Mouse (Mus musculus) lung, embryonic 14.5 days (tissue): Measurements from ENCODE around the gene Trmt1. TPM values are rescaled to one million over a fixed set of nuclear protein-coding genes. Genes with fewer than 3 reads are reported as not detected.
A peak's percentile ranks its signal among the peaks of the same experiment; 100 is the strongest.

Experiments
- ATAC-seq: fragments of 200-750 bp; cut with Nextera tagmentation; 2 replicates; pipeline ENCODE4 v1.8.0; 2017; ENCODE audit warnings: mild to moderate bottlenecking, moderate TSS enrichment, moderate library complexity; ENCODE audit not compliant: insufficient read depth
- DNase-seq: peaks from one replicate; pipeline ENCODE4 v3.0.0-alpha.2; 2015
- H3K27ac ChIP-seq: fragments of 300-500 bp; sonication (generic); 2 replicates; pipeline ENCODE4 v1.5.1; 2014; ENCODE audit warnings: low read depth, mild to moderate bottlenecking, moderate library complexity
- H3K27me3 ChIP-seq: fragments of 300-500 bp; sonication (generic); 2 replicates; pipeline ENCODE4 v1.6.1; 2014; ENCODE audit warnings: low read length, control low read depth; ENCODE audit not compliant: insufficient read depth
- H3K36me3 ChIP-seq: fragments of 300-500 bp; sonication (generic); 2 replicates; pipeline ENCODE4 v1.6.1; 2014; ENCODE audit warnings: control low read depth; ENCODE audit not compliant: insufficient read depth
- H3K4me1 ChIP-seq: fragments of 300-500 bp; sonication (generic); 2 replicates; pipeline ENCODE4 v1.6.1; 2014; ENCODE audit warnings: antibody characterized with exemption, control low read depth; ENCODE audit not compliant: insufficient read depth
- H3K4me2 ChIP-seq: fragments of 300-500 bp; sonication (generic); 2 replicates; pipeline ENCODE4 v1.6.1; 2014; ENCODE audit warnings: mild to moderate bottlenecking
- H3K4me3 ChIP-seq: fragments of 300-500 bp; sonication (generic); 2 replicates; pipeline ENCODE4 v1.5.1; 2014; ENCODE audit warnings: low read depth, low read length
- H3K9ac ChIP-seq: fragments of 300-500 bp; sonication (generic); 2 replicates; pipeline ENCODE4 v1.6.1; 2014
- H3K9me3 ChIP-seq: fragments of 300-500 bp; sonication (generic); 2 replicates; pipeline ENCODE4 v1.6.1; 2016; ENCODE audit warnings: low read depth, low read length, control low read depth
- CTCF ChIP-seq: IDR thresholded peaks from 2 replicates; pipeline ENCODE4 v1.5.1; 2016; ENCODE audit warnings: antibody characterized with exemption, low read depth
- WGBS: fragments of 180-500 bp; shearing (Covaris S2); extraction: QIAGEN DNeasy Blood & Tissue Kit; methylation state at CpG from one replicate; pipeline ENCODE4 v1.1.7; 2014; 5-methylcytosine and 5-hydroxymethylcytosine counted together
- polyA plus RNA-seq: library from polyadenylated mRNA; unstranded; fragments of >200 nt; fragmentation: Nextera tagmentation; extraction: Ambion mirVana; gene quantifications from 2 replicates; pipeline ENCODE4 v1.2.1, GENCODE M21; 2014

The Trmt1 gene
- 66.1 and 68.6 TPM in 2 replicates for polyA plus RNA-seq

- WGBS = 11% methylated on average over 20 of the region's 20 CpGs
- Histone ChIP-seq H3K4me2 (peak within 1 kb of the TSS; percentile 93), H3K9me3 (no peaks in the 10 kb centered on the region), H3K4me3 (peak within 1 kb of the TSS; percentile 100), H3K36me3 (peaks cover 32% of the 10 kb centered on the region), H3K4me1 (peaks cover 11% of the 10 kb centered on the region), H3K9ac (peak within 1 kb of the TSS; percentile 99), H3K27ac (peak within 1 kb of the TSS; percentile 96), H3K27me3 (no peaks in the 10 kb centered on the region)
- ATAC-seq = peak; percentile 26; the same call in 1 of the 2 replicates
- peak; percentile 36 for DNase-seq
- TF ChIP-seq CTCF = no peak
These were observed at the start of gene Trmt1 for GRCm38 (mm10) chr8:84686191-84687002. Gene Trmt1, plus strand, starts transcription at chr8:84686307.

GRCm38 (mm10) chr8:84637946-84638554 lies 48.1 kb upstream of the Trmt1 start:
- WGBS = 29% methylated on average over 8 of the region's 8 CpGs

GRCm38 (mm10) chr8:84638555-84639161 lies 47.4 kb upstream of the Trmt1 start:
- Histone ChIP-seq H3K4me3 (peak overlapping the region; percentile 53), H3K27ac (peak overlapping the region; percentile 94), H3K9me3 (no peaks in the 10 kb centered on the region), H3K4me2 (peak overlapping the region; percentile 81), H3K4me1 (peaks cover 5% of the 10 kb centered on the region; the same call in 1 of the 2 replicates), H3K9ac (peak overlapping the region; percentile 76), H3K36me3 (no peaks in the 10 kb centered on the region), H3K27me3 (no peaks in the 10 kb centered on the region)
- peak; percentile 52 for ATAC-seq
- WGBS = under 1% methylated on average over 49 of the region's 52 CpGs
- no peak for TF ChIP-seq CTCF
- DNase-seq = peak; percentile 75

More at GRCm38 (mm10) chr8:84637946-84638554, 48.1 kb upstream of the Trmt1 start:
- H3K27me3 ChIP-seq = no peaks in the 10 kb centered on the region
- peak overlapping the region; percentile 81 for H3K4me2 ChIP-seq
- H3K36me3 ChIP-seq = no peaks in the 10 kb centered on the region
- H3K9ac ChIP-seq = peak overlapping the region; percentile 76
- peak overlapping the region; percentile 53 for H3K4me3 ChIP-seq
- no peak for DNase-seq
- peak overlapping the region; percentile 94; the same call in 1 of the 2 replicates for H3K27ac ChIP-seq
- H3K4me1 ChIP-seq = peaks cover 5% of the 10 kb centered on the region; the same call in 1 of the 2 replicates
- TF ChIP-seq CTCF = no peak
- no peak for ATAC-seq
- no peaks in the 10 kb centered on the region for H3K9me3 ChIP-seq

- Histone ChIP-seq H3K4me2 (peak overlapping the region; percentile 81), H3K36me3 (no peaks in the 10 kb centered on the region), H3K9ac (peak overlapping the region; percentile 76), H3K4me3 (peak overlapping the region; percentile 53), H3K27ac (peak overlapping the region; percentile 94), H3K4me1 (peaks cover 5% of the 10 kb centered on the region; the same call in 1 of the 2 replicates), H3K27me3 (no peaks in the 10 kb centered on the region), H3K9me3 (no peaks in the 10 kb centered on the region)
- ATAC-seq = peak; percentile 93
- peak; percentile 99 for DNase-seq
- peak; percentile 24; the same call in 1 of the 2 replicates for TF ChIP-seq CTCF
- under 1% methylated on average over 106 of the region's 106 CpGs for WGBS
These were observed 46.7 kb upstream of the Trmt1 start for GRCm38 (mm10) chr8:84639162-84640009.

- no peak for ATAC-seq
- H3K27ac ChIP-seq = no peak overlapping the region
These were observed 46.0 kb upstream of the Trmt1 start for GRCm38 (mm10) chr8:84640010-84640588.

More at GRCm38 (mm10) chr8:84640010-84640588, 46.0 kb upstream of the Trmt1 start:
- Histone ChIP-seq H3K36me3 (no peaks in the 10 kb centered on the region), H3K4me3 (peak overlapping the region; percentile 53), H3K9me3 (no peaks in the 10 kb centered on the region), H3K9ac (peak overlapping the region; percentile 42), H3K27me3 (no peaks in the 10 kb centered on the region), H3K4me1 (peaks cover 5% of the 10 kb centered on the region; the same call in 1 of the 2 replicates), H3K4me2 (peak overlapping the region; percentile 81)
- WGBS = 23% methylated on average over 9 of the region's 9 CpGs
- DNase-seq = no peak
- no peak for TF ChIP-seq CTCF
